Mouse (Mus musculus) MEL (cell line): ENCODE data around the gene Nyap2. TPM values are rescaled to one million over a fixed set of nuclear protein-coding genes. Genes with fewer than 3 reads are reported as not detected.

ENCODE experiments used
- DNase-seq: peaks from one replicate; pipeline ENCODE4 v3.0.0; 2011; ENCODE audit warnings: low read depth, low spot score
- H3K27ac ChIP-seq: 2 replicates; pipeline ENCODE4 v1.5.1; 2012; ENCODE audit warnings: low read depth, mild to moderate bottlenecking, control low read depth, low read length, moderate library complexity; ENCODE audit not compliant: control insufficient read depth
- H3K27me3 ChIP-seq, 2 experiments: fragments of 150-350 bp in 1 of 2; sonication (generic) in 1 of 2; 2 replicates each; pipeline ENCODE4 v1.6.1; 2012; ENCODE audit warnings: low read length in 2 of 2, mild to moderate bottlenecking in 2 of 2, improper control_type of control experiment in 1 of 2, moderate library complexity in 1 of 2; ENCODE audit not compliant: insufficient read depth in 2 of 2, control insufficient read depth in 1 of 2
- H3K36me3 ChIP-seq, 2 experiments: 2 replicates each; pipeline ENCODE4 v1.6.1; 2012 to 2014; ENCODE audit warnings: low read length in 2 of 2, improper control_type of control experiment in 1 of 2, inconsistent platforms in 1 of 2, mild to moderate bottlenecking in 1 of 2; ENCODE audit not compliant: insufficient read depth in 2 of 2, control insufficient read depth in 1 of 2
- H3K4me1 ChIP-seq, 2 experiments: fragments of 150-350 bp in 1 of 2; sonication (generic) in 1 of 2; 2 replicates each; pipeline ENCODE4 v1.6.1; 2012; ENCODE audit warnings: low read length in 2 of 2, improper control_type of control experiment in 1 of 2, mild to moderate bottlenecking in 1 of 2; ENCODE audit not compliant: insufficient read depth in 2 of 2, control insufficient read depth in 1 of 2
- H3K4me3 ChIP-seq, 2 experiments: fragments of 150-350 bp in 1 of 2; sonication (generic) in 1 of 2; 2 replicates each; pipeline ENCODE4 v1.5.1; 2012; ENCODE audit warnings: low read depth in 2 of 2, low read length in 2 of 2, mild to moderate bottlenecking in 2 of 2, moderate library complexity in 2 of 2, control low read depth in 1 of 2, improper control_type of control experiment in 1 of 2; ENCODE audit not compliant: control insufficient read depth in 1 of 2, insufficient read depth in 1 of 2
- H3K79me2 ChIP-seq: 2 replicates; pipeline ENCODE4 v1.6.1; 2012; ENCODE audit warnings: mild to moderate bottlenecking, low read length, moderate library complexity; ENCODE audit not compliant: control insufficient read depth, poor library complexity, insufficient read depth
- H3K9ac ChIP-seq: 2 replicates; pipeline ENCODE4 v1.6.1; 2012; ENCODE audit warnings: low read depth, mild to moderate bottlenecking, control low read depth, low read length, moderate library complexity; ENCODE audit not compliant: control insufficient read depth, poor library complexity, severe bottlenecking
- H3K9me3 ChIP-seq: fragments of 150-350 bp; sonication (generic); replicated peaks from 2 replicates; pipeline ENCODE4 v1.6.1; 2012; ENCODE audit warnings: mild to moderate bottlenecking, low read length, improper control_type of control experiment, moderate library complexity; ENCODE audit not compliant: insufficient read depth
- BHLHE40 ChIP-seq: IDR thresholded peaks from 2 replicates; pipeline ENCODE4 v1.6.1; 2012; ENCODE audit warnings: low read depth, mild to moderate bottlenecking, inconsistent platforms, low read length, improper control_type of control experiment, borderline replicate concordance
- CHD1 ChIP-seq: IDR thresholded peaks from 2 replicates; pipeline ENCODE4 v1.6.1; 2012; ENCODE audit warnings: low read depth, mild to moderate bottlenecking, inconsistent platforms, low read length, improper control_type of control experiment
- CHD2 ChIP-seq: IDR thresholded peaks from 2 replicates; pipeline ENCODE4 v1.6.1; 2011; ENCODE audit warnings: low read length, improper control_type of control experiment
- EP300 ChIP-seq, 2 experiments: IDR thresholded peaks; 2 replicates each; pipeline ENCODE4 v1.6.1; 2011; ENCODE audit warnings: improper control_type of control experiment in 2 of 2, low read length in 2 of 2, low read depth in 1 of 2, mild to moderate bottlenecking in 1 of 2
- HCFC1 ChIP-seq: IDR thresholded peaks from 2 replicates; pipeline ENCODE4 v1.6.1; 2012; ENCODE audit warnings: low read depth, mild to moderate bottlenecking, inconsistent platforms, low read length, improper control_type of control experiment, moderate library complexity
- JUND ChIP-seq: IDR thresholded peaks from 2 replicates; pipeline ENCODE4 v1.6.1; 2011; ENCODE audit warnings: low read depth, mild to moderate bottlenecking, improper control_type of control experiment, low read length
- MAFK ChIP-seq: IDR thresholded peaks from 2 replicates; pipeline ENCODE4 v1.6.1; 2011; ENCODE audit warnings: low read depth, mild to moderate bottlenecking, low read length, improper control_type of control experiment, borderline replicate concordance
- MAX ChIP-seq: IDR thresholded peaks from 2 replicates; pipeline ENCODE4 v1.6.1; 2011; ENCODE audit warnings: low read length, improper control_type of control experiment
- MAZ ChIP-seq: IDR thresholded peaks from 2 replicates; pipeline ENCODE4 v1.6.1; 2012; ENCODE audit warnings: low read depth, mild to moderate bottlenecking, inconsistent platforms, low read length, improper control_type of control experiment
- MEF2A ChIP-seq: IDR thresholded peaks from 2 replicates; pipeline ENCODE4 v1.6.1; 2014; ENCODE audit warnings: low read depth, mild to moderate bottlenecking, inconsistent platforms, low read length, improper control_type of control experiment; ENCODE audit not compliant: poor library complexity, insufficient replicate concordance, severe bottlenecking; ENCODE audit errors: extremely low read depth
- NELFE ChIP-seq: IDR thresholded peaks from 2 replicates; pipeline ENCODE4 v1.6.1; 2011; ENCODE audit warnings: low read depth, low read length, improper control_type of control experiment
- POLR2A ChIP-seq, 2 experiments: IDR thresholded peaks; 2 replicates each; pipeline ENCODE4 v1.6.1; 2011 to 2012; ENCODE audit warnings: low read length in 2 of 2, mild to moderate bottlenecking in 2 of 2, control low read depth in 1 of 2, improper control_type of control experiment in 1 of 2, low read depth in 1 of 2, moderate library complexity in 1 of 2; ENCODE audit not compliant: control insufficient read depth in 1 of 2, insufficient read depth in 1 of 2, poor library complexity in 1 of 2
- SMC3 ChIP-seq: IDR thresholded peaks from 2 replicates; pipeline ENCODE4 v1.6.1; 2011; ENCODE audit warnings: low read depth, low read length, improper control_type of control experiment
- TAL1 ChIP-seq: IDR thresholded peaks from 2 replicates; pipeline ENCODE4 v1.6.1; 2012; ENCODE audit warnings: mild to moderate bottlenecking, inconsistent platforms, low read length, moderate library complexity, mixed read lengths
- UBTF ChIP-seq: IDR thresholded peaks from 2 replicates; pipeline ENCODE4 v1.6.1; 2012; ENCODE audit warnings: low read depth, mild to moderate bottlenecking, inconsistent platforms, low read length, improper control_type of control experiment, moderate library complexity, borderline replicate concordance; ENCODE audit not compliant: insufficient read depth
- ZC3H11A ChIP-seq: IDR thresholded peaks from 2 replicates; pipeline ENCODE4 v1.6.1; 2012; ENCODE audit warnings: low read depth, mild to moderate bottlenecking, inconsistent platforms, low read length, improper control_type of control experiment
- ZKSCAN1 ChIP-seq: IDR thresholded peaks from 2 replicates; pipeline ENCODE4 v1.6.1; 2012; ENCODE audit warnings: low read depth, mild to moderate bottlenecking, inconsistent platforms, low read length, improper control_type of control experiment, moderate library complexity
- polyA plus RNA-seq, 2 experiments: library from polyadenylated mRNA; stranded (reverse) in 1 of 2; unstranded in 1 of 2; fragments of >175 nt in 1 of 2; fragments of >200 nt in 1 of 2; gene quantifications; 2 replicates each; pipeline versions ENCODE4 v1.2.1 to v1.2.4; 2012; ENCODE audit warnings: low replicate concordance in 2 of 2, low read depth in 1 of 2; ENCODE audit not compliant: insufficient read length in 2 of 2, insufficient read depth in 1 of 2, missing spikeins in 1 of 2
- total RNA-seq: library from RNA; depleted of rRNA; stranded (reverse); fragments of 300-350 nt; gene quantifications from 2 replicates; pipeline ENCODE4 v1.2.3, GENCODE M21; 2012

Gene Nyap2
- total and polyA plus RNA-seq, 3 experiments, result not detected

DNA sequence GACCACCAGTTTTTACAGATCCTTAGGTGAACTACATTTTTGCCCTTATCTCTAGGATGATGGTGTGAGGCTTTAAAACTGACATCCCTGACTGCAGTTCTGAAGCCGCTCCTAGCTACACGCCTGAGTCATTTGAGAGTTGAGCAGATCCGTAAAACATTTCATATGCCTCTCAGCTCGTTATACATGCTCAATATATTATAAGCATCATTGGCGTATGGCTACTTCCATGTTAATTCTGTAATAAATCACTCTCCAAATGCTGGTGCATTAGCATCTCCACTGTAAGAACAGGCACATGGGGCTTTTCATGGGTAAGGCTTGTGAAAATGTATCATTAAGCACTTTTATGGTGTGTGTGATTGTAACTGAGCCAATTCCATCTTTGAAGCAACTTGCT is 18.4 kb upstream of the Nyap2 start:
- Histone ChIP-seq H3K36me3 (no peaks in the 10 kb centered on the region), H3K79me2 (no peaks in the 10 kb centered on the region), H3K4me3 (no peak overlapping the region), H3K27me3 (no peaks in the 10 kb centered on the region), H3K9ac (no peak overlapping the region), H3K4me1 (no peaks in the 10 kb centered on the region), H3K27ac (no peak overlapping the region), H3K9me3 (no peaks in the 10 kb centered on the region)
- no peak for DNase-seq
- no peak for TF ChIP-seq NELFE
- TF ChIP-seq BHLHE40, result no peak
- no peak for TF ChIP-seq MAX
- no peak for TF ChIP-seq UBTF
- TF ChIP-seq CHD2, result no peak
- TF ChIP-seq POLR2A (IDR thresholded peaks at IDR 0.05; ENCODE audit: control insufficient read depth in 1 of 2, insufficient read depth in 1 of 2, low read depth in 1 of 2, low read length in 2 of 2, poor library complexity in 1 of 2), result no peak
- TF ChIP-seq TAL1, result no peak
- no peak for TF ChIP-seq EP300 (IDR thresholded peaks at IDR 0.05; ENCODE audit: low read depth in 1 of 2, low read length in 2 of 2)
- TF ChIP-seq ZC3H11A, result no peak
- no peak for TF ChIP-seq HCFC1
- TF ChIP-seq CHD1, result no peak
- TF ChIP-seq MAZ, result no peak
- TF ChIP-seq JUND, result no peak
- TF ChIP-seq ZKSCAN1, result no peak
- TF ChIP-seq MEF2A, result no peak
- TF ChIP-seq MAFK, result no peak
- no peak for TF ChIP-seq SMC3

DNA sequence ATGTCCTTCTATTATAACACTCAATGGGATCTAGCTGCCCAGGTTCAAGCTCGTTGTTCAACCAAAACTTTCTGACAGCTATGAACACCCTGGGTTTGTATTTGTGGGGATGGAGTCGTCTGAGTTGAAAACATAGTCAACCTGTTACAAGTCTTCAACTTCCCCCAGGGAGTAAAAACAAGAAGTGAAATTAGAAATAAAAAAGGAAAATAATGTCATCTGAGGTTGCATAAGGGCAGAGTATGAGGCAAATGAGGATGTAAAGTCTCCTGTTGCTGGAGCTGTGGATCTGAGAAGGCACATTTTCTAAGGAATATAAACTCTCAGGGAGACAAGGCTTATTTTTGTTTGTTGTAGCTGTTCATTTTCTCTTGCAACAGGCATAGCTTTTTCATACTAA is 17.9 kb upstream of the Nyap2 start:
- Histone ChIP-seq H3K36me3 (no peaks in the 10 kb centered on the region), H3K27ac (no peak overlapping the region), H3K27me3 (no peaks in the 10 kb centered on the region), H3K4me3 (no peak overlapping the region), H3K4me1 (no peaks in the 10 kb centered on the region), H3K9me3 (no peaks in the 10 kb centered on the region), H3K9ac (no peak overlapping the region), H3K79me2 (no peaks in the 10 kb centered on the region)
- DNase-seq, result no peak
- no peak for TF ChIP-seq MAZ
